Mouse (Mus musculus) intestine, embryonic 14.5 days (tissue): ENCODE measurements around the gene Emc10. TPM values are rescaled to one million over a fixed set of nuclear protein-coding genes. Genes with fewer than 3 reads are reported as not detected.

Experiments
- ATAC-seq: fragments of 200-750 bp; cut with Nextera tagmentation; replicated peaks from 2 replicates; pipeline ENCODE4 v1.8.0; 2017; ENCODE audit warnings: low read depth, moderate number of reproducible peaks, moderate TSS enrichment, moderate library complexity; ENCODE audit not compliant: low FRiP score, low TSS enrichment
- DNase-seq: peaks from one replicate; pipeline ENCODE4 v3.0.0-alpha.2; 2018; ENCODE audit warnings: low spot score
- H3K27ac ChIP-seq: fragments of 300-500 bp; sonication (generic); 2 replicates; pipeline ENCODE4 v1.5.1; 2014; ENCODE audit warnings: low read depth, mild to moderate bottlenecking, control low read depth
- H3K27me3 ChIP-seq: fragments of 300-500 bp; sonication (generic); replicated peaks from 2 replicates; pipeline ENCODE4 v1.6.1; 2014; ENCODE audit warnings: low read length, control low read depth; ENCODE audit not compliant: control insufficient read depth, insufficient read depth
- H3K36me3 ChIP-seq: fragments of 300-500 bp; sonication (generic); 2 replicates; pipeline ENCODE4 v1.6.1; 2014; ENCODE audit warnings: low read length, control low read depth; ENCODE audit not compliant: control insufficient read depth, insufficient read depth
- H3K4me1 ChIP-seq: fragments of 300-500 bp; sonication (generic); replicated peaks from 2 replicates; pipeline ENCODE4 v1.6.1; 2014; ENCODE audit warnings: low read length, control low read depth, mixed read lengths; ENCODE audit not compliant: control insufficient read depth, insufficient read depth
- H3K4me2 ChIP-seq: fragments of 300-500 bp; sonication (generic); 2 replicates; pipeline ENCODE4 v1.6.1; 2014; ENCODE audit warnings: low read length
- H3K4me3 ChIP-seq: fragments of 300-500 bp; sonication (generic); 2 replicates; pipeline ENCODE4 v1.5.1; 2014; ENCODE audit warnings: low read depth, low read length, control low read depth, mixed read lengths
- H3K9ac ChIP-seq: fragments of 300-500 bp; sonication (generic); 2 replicates; pipeline ENCODE4 v1.6.1; 2014; ENCODE audit warnings: mild to moderate bottlenecking, low read length
- H3K9me3 ChIP-seq: fragments of 300-500 bp; sonication (generic); 2 replicates; pipeline ENCODE4 v1.6.1; 2016; ENCODE audit warnings: low read length, control low read depth; ENCODE audit not compliant: control insufficient read depth
- WGBS: fragments of 180-500 bp; shearing (Covaris S2); extraction: QIAGEN DNeasy Blood & Tissue Kit; methylation state at CpG from one replicate; pipeline ENCODE4 v1.1.7; 2014; 5-methylcytosine and 5-hydroxymethylcytosine counted together
- polyA plus RNA-seq: library from polyadenylated mRNA; unstranded; fragments of >200 nt; fragmentation: Nextera tagmentation; extraction: Ambion mirVana; gene quantifications from 2 replicates; pipeline ENCODE4 v1.2.1, GENCODE M21; 2014

Emc10 gene
- polyA plus RNA-seq, 1 experiment from 2014 or later, result 116 TPM

- 33% methylated on average over 5 of the region's 5 CpGs for WGBS
- Histone ChIP-seq H3K36me3 (peaks cover 12% of the 10 kb centered on the region), H3K27ac (no peak overlapping the region), H3K4me1 (no peaks in the 10 kb centered on the region), H3K9ac (no peak overlapping the region), H3K9me3 (no peaks in the 10 kb centered on the region), H3K4me3 (no peak overlapping the region), H3K4me2 (no peak overlapping the region), H3K27me3 (peaks cover 17% of the 10 kb centered on the region)
- ATAC-seq, result peak; percentile 78
- DNase-seq, result peak; percentile 91
Measured at GRCm38 (mm10) chr7:44484841-44485571, 11.3 kb downstream of the Emc10 start.

- no peak for ATAC-seq
- Histone ChIP-seq H3K27me3 (peaks cover 22% of the 10 kb centered on the region), H3K9me3 (no peaks in the 10 kb centered on the region), H3K27ac (no peak overlapping the region), H3K4me1 (no peaks in the 10 kb centered on the region), H3K9ac (no peak overlapping the region), H3K4me2 (no peak overlapping the region), H3K36me3 (peaks cover 8% of the 10 kb centered on the region), H3K4me3 (no peak overlapping the region)
- WGBS, result 100% methylated on average over 1 of the region's 1 CpGs
- no peak for DNase-seq
Measured at GRCm38 (mm10) chr7:44484109-44484508, 12.2 kb downstream of the Emc10 start.

- Histone ChIP-seq H3K4me1 (no peaks in the 10 kb centered on the region), H3K36me3 (no peaks in the 10 kb centered on the region), H3K9ac (no peak overlapping the region), H3K27me3 (peaks cover 30% of the 10 kb centered on the region), H3K9me3 (no peaks in the 10 kb centered on the region), H3K27ac (no peak overlapping the region), H3K4me2 (no peak overlapping the region), H3K4me3 (no peak overlapping the region)
- WGBS, result 63% methylated on average over 3 of the region's 3 CpGs
- no peak for ATAC-seq
- DNase-seq, result no peak
Measured at GRCm38 (mm10) chr7:44482836-44483435, 13.4 kb downstream of the Emc10 start.

- Histone ChIP-seq H3K27ac (peak overlapping the region; percentile 34; the same call in 1 of the 2 replicates), H3K4me3 (no peak overlapping the region), H3K9me3 (no peaks in the 10 kb centered on the region), H3K36me3 (no peaks in the 10 kb centered on the region), H3K4me1 (peaks cover 3% of the 10 kb centered on the region; the same call in 1 of the 2 replicates), H3K9ac (no peak overlapping the region), H3K27me3 (peaks cover 40% of the 10 kb centered on the region), H3K4me2 (no peak overlapping the region)
- DNase-seq (no peak), ATAC-seq (no peak)
- 37% methylated on average over 5 of the region's 5 CpGs for WGBS
Measured at GRCm38 (mm10) chr7:44475046-44475614, 21.2 kb downstream of the Emc10 start.

GRCm38 (mm10) chr7:44474419-44474818 is 21.9 kb downstream of the Emc10 start:
- Histone ChIP-seq H3K4me3 (no peak overlapping the region), H3K27me3 (peaks cover 37% of the 10 kb centered on the region), H3K4me1 (peaks cover 3% of the 10 kb centered on the region; the same call in 1 of the 2 replicates), H3K27ac (peak overlapping the region; percentile 34; the same call in 1 of the 2 replicates), H3K9ac (0 out of 2 replicates have a peak overlapping the region, but pooled peaks have one; percentile 13), H3K36me3 (no peaks in the 10 kb centered on the region), H3K9me3 (no peaks in the 10 kb centered on the region), H3K4me2 (no peak overlapping the region)
- WGBS, result 17% methylated on average over 4 of the region's 4 CpGs
- ATAC-seq, result peak; percentile 71
- no peak for DNase-seq

GRCm38 (mm10) chr7:44472961-44473646 is 23.2 kb downstream of the Emc10 start:
- Histone ChIP-seq H3K36me3 (no peaks in the 10 kb centered on the region), H3K4me3 (no peak overlapping the region), H3K4me2 (no peak overlapping the region), H3K27me3 (peaks cover 28% of the 10 kb centered on the region), H3K9ac (no peak overlapping the region), H3K4me1 (peaks cover 10% of the 10 kb centered on the region), H3K27ac (0 out of 2 replicates have a peak overlapping the region, but pooled peaks have one; percentile 16), H3K9me3 (no peaks in the 10 kb centered on the region)
- WGBS, result 35% methylated on average over 9 of the region's 9 CpGs
- DNase-seq (no peak), ATAC-seq (no peak)

GRCm38 (mm10) chr7:44472558-44472885 is 23.8 kb downstream of the Emc10 start:
- Histone ChIP-seq H3K27me3 (peaks cover 22% of the 10 kb centered on the region), H3K9me3 (no peaks in the 10 kb centered on the region), H3K4me2 (no peak overlapping the region), H3K4me3 (no peak overlapping the region), H3K4me1 (peaks cover 10% of the 10 kb centered on the region), H3K27ac (no peak overlapping the region), H3K9ac (no peak overlapping the region), H3K36me3 (no peaks in the 10 kb centered on the region)
- DNase-seq, result no peak
- ATAC-seq, result no peak
- 7% methylated on average over 1 of the region's 1 CpGs for WGBS

GRCm38 (mm10) chr7:44471880-44472557 is 24.3 kb downstream of the Emc10 start:
- H3K27ac ChIP-seq, result no peak overlapping the region
- peaks cover 10% of the 10 kb centered on the region for H3K4me1 ChIP-seq
- ATAC-seq, result no peak
- H3K4me3 ChIP-seq, result no peak overlapping the region
- DNase-seq, result no peak
- H3K27me3 ChIP-seq, result peaks cover 17% of the 10 kb centered on the region
- H3K9me3 ChIP-seq, result no peaks in the 10 kb centered on the region
- 45% methylated on average over 6 of the region's 6 CpGs for WGBS
- H3K36me3 ChIP-seq, result no peaks in the 10 kb centered on the region
- no peak overlapping the region for H3K9ac ChIP-seq
- no peak overlapping the region for H3K4me2 ChIP-seq
